Mouse (Mus musculus) C2C12 (cell line): ENCODE measurements around the gene Rpl6.

Source experiments
- CTCF ChIP-seq: IDR thresholded peaks from one replicate; pipeline ENCODE4 v1.5.1; 2011; ENCODE audit not compliant: control insufficient read depth, insufficient read depth, insufficient read length
- FOSL1 ChIP-seq: IDR thresholded peaks from one replicate; pipeline ENCODE4 v1.8.0; 2011; ENCODE audit warnings: mild to moderate bottlenecking, low read length; ENCODE audit not compliant: poor library complexity, insufficient read depth, severe bottlenecking
- MAX ChIP-seq: IDR thresholded peaks from one replicate; pipeline ENCODE4 v1.6.1; 2011; ENCODE audit warnings: mild to moderate bottlenecking, control low read depth
- MYOG ChIP-seq: IDR thresholded peaks from one replicate; pipeline ENCODE4 v1.6.1; 2011; ENCODE audit not compliant: control insufficient read depth, insufficient read length; ENCODE audit errors: extremely low read depth
- USF1 ChIP-seq: IDR thresholded peaks from one replicate; pipeline ENCODE4 v1.6.1; 2011; ENCODE audit warnings: low read depth, mild to moderate bottlenecking, control low read depth, moderate library complexity

- TF ChIP-seq CTCF, result no peak
- TF ChIP-seq FOSL1, result no peak
- TF ChIP-seq MYOG, result no peak
- no peak for TF ChIP-seq USF1
- no peak for TF ChIP-seq MAX
Observed at GRCm38 (mm10) chr5:121220732-121221301, 16.5 kb downstream of the Rpl6 start.
